Mouse (Mus musculus): Measurements from ENCODE around the gene Rbmxl2. TPM values are rescaled to one million over a fixed set of nuclear protein-coding genes. Genes with fewer than 3 reads are reported as not detected.

Gene Rbmxl2
- not detected for total RNA-seq (2021)
- long read RNA-seq, experiment 1 = 0 reads
- long read RNA-seq, experiment 2 = 0 reads

GRCm38 (mm10) chr7:107209204-107209860 is at the start of gene Rbmxl2:
Gene Rbmxl2, plus strand, starts transcription at chr7:107209445.
- no peak for DNase-seq (ENCODE audit: low spot score)

GRCm38 (mm10) chr7:107166690-107167089 is 42.6 kb upstream of the Rbmxl2 start, which contains the start of gene Nlrp14:
Gene Nlrp14, plus strand, starts transcription at chr7:107166990.
- no peak for DNase-seq (ENCODE audit: low spot score)

GRCm38 (mm10) chr7:107180406-107180805 is 28.8 kb upstream of the Rbmxl2 start:
- DNase-seq (ENCODE audit: low spot score) = no peak

GRCm38 (mm10) chr7:107201817-107202216 is 7.4 kb upstream of the Rbmxl2 start:
- DNase-seq (ENCODE audit: low spot score) = no peak

GRCm38 (mm10) chr7:107207843-107208242 is 1.4 kb upstream of the Rbmxl2 start:
- no peak for DNase-seq (ENCODE audit: low spot score)

GRCm38 (mm10) chr7:107210126-107210576 is 906 bp downstream of the Rbmxl2 start:
- no peak for DNase-seq (ENCODE audit: low spot score)

GRCm38 (mm10) chr7:107215723-107216122 is 6.5 kb downstream of the Rbmxl2 start:
- peak; percentile 2 for DNase-seq (ENCODE audit: low spot score)

GRCm38 (mm10) chr7:107216845-107217244 is 7.6 kb downstream of the Rbmxl2 start:
- no peak for DNase-seq (ENCODE audit: low spot score)

GRCm38 (mm10) chr7:107236854-107237253 is 27.6 kb downstream of the Rbmxl2 start:
- DNase-seq (ENCODE audit: low spot score) = no peak

GRCm38 (mm10) chr7:107237498-107237897 is 28.3 kb downstream of the Rbmxl2 start:
- no peak for DNase-seq (ENCODE audit: low spot score)

GRCm38 (mm10) chr7:107241371-107241883 is 32.2 kb downstream of the Rbmxl2 start:
- no peak for DNase-seq (ENCODE audit: low spot score)

GRCm38 (mm10) chr7:107250211-107250985 is 41.2 kb downstream of the Rbmxl2 start:
- DNase-seq (ENCODE audit: low spot score) = no peak

- DNase-seq (ENCODE audit: low spot score) = no peak
Measured at GRCm38 (mm10) chr7:107253355-107253754, 44.1 kb downstream of the Rbmxl2 start.

- DNase-seq (ENCODE audit: low spot score) = no peak
Measured at GRCm38 (mm10) chr7:107259936-107260335, 50.7 kb downstream of the Rbmxl2 start.

Other genes with a start within 250 kb of the Rbmxl2 start
- not detected for gene Olfr6, start 245.5 kb upstream of the Rbmxl2 start, total RNA-seq (2021)
- gene Olfr711, start 234.0 kb upstream of the Rbmxl2 start, total RNA-seq (2021) = not detected
- gene Olfr2, start 203.4 kb upstream of the Rbmxl2 start, total RNA-seq (2021) = not detected
- not detected for gene Olfr713, start 178.3 kb upstream of the Rbmxl2 start, total RNA-seq (2021)
- not detected for gene Olfr714, start 138.5 kb upstream of the Rbmxl2 start, total RNA-seq (2021)
- not detected for gene Olfr17, start 116.2 kb upstream of the Rbmxl2 start, total RNA-seq (2021)
- not detected for gene Olfr715b, start 99.1 kb upstream of the Rbmxl2 start, total RNA-seq (2021)
- gene Olfr715, start 78.4 kb upstream of the Rbmxl2 start, total RNA-seq (2021) = not detected
- gene Olfr716, start 71.1 kb upstream of the Rbmxl2 start, total RNA-seq (2021) = not detected
- not detected for gene Nlrp14, start 42.5 kb upstream of the Rbmxl2 start, total RNA-seq (2021)
- under 1 TPM; 0.27 to 0.31 TPM for gene Syt9, start 161.3 kb downstream of the Rbmxl2 start, total RNA-seq (2021)

Data from gastrocnemius, adult 18-20 months (tissue).